Mouse (Mus musculus) cerebellum, adult 8-10 months (tissue): ENCODE results near the gene Pfpl.

Source experiments
- DNase-seq: peaks from one replicate; pipeline ENCODE4 v3.0.0; 2022

Gene Pfpl

DNA sequence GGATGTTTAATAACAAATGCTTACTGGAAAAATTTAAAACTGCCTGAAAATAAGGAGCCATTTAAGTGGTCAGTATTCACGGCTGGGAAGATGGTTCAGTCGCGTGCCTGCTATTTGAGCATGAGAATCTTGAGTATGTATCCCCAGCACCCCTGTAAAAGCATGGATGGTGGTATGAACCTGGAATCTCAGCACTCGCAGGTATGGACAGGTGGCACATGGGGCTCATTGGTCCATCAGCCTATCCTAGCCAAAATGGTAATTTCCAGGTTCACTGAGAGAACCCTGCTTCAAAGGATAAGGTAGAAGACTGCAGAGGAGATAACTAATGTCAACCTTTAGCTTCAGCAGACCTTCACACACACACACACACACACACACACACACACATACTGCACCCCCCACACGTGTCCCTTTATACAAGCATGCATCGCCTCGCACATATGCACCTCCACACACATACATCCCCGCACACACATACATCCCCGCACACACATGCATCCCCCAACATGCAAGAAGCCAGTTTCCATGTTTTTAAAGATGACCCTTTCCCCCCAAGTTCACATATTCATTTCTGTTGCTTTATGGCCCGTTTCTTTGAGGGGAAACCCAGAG, 37.9 kb downstream of the Pfpl start:
- no peak for DNase-seq

DNA sequence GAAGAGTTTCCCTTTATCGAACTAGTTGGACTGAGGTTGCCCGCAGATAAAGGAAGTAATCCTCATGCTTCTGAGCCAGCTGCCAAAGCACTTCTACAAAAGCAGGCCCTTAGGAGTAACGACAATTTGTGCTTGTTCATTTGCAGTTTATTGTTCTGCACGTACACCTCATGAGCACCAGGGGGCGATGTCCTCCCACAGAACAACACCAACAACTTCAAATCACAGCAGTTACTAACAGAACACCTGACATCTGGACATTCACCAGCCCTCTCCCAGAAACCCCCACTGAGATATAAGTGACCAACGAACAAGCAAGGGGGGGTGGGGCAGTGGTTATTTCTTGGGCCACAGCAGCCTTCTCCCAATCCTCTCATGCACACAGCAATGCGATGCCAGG, 38.5 kb downstream of the Pfpl start:
- peak; percentile 53 for DNase-seq

DNA sequence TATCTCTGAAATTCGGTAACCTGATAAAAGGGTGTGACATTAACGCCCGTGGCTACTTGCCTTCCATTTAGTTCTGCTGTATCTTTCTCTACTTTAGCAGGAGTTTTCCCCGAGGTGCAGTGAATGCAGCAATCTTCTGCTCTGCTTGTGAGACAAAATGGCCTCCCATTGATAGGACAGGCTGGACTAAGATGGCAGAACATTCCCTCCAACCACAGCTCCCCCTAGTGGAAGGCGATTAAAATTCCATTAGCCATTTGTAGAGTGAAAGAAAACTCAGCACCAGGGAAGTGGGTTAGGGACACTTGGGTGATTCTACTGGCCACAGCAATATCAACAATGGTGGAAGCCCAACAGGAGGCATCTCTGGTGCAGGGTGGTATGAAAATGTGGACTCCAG, 39.7 kb downstream of the Pfpl start:
- no peak for DNase-seq

DNA sequence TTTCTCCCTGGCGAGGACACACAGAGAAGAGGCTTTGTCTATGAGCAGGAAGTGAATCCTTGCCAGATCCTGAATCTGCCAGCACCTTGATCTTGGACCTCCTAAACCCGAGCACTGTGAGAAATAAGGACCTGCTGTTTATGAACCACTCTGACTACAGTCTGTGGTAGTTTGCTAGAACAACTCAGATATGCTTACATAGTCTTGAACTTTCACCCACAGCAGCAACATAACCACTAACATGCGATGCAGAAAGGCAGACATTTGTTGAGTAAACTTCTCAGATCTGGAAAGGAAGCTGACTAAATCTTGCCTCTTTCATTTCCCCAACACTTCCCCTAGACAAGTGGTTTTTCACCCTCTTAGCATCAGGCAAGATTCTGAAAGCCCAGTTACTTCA, 44.2 kb downstream of the Pfpl start:
- no peak for DNase-seq

DNA sequence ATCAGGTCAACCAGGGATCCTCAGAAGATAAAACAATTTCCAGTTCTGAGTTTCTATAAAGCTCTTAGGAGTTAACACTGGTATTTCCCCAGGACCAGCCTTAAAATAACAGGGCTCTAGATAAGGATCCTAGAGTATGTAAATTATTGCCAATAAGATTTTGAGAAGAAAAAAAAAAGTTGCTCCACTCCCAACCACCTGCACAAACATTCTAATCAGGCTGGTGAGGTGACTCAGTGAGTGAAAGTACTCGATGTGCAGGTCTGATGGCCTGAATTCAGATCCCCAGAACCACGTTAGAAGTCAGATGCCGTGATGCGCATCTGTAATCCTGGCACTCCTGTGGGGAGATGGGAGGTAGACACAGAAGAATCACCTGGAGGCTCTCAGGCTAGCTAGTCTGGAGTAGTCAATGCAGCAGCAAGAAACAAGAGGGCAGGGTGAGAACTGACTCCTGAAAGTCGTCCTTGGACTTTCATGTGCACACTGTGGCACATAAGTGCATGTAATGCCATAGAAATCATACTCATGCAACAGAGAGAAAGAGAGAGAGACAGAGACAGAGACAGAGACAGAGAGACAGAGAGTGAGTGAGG, 44.8 kb downstream of the Pfpl start:
- no peak for DNase-seq

DNA sequence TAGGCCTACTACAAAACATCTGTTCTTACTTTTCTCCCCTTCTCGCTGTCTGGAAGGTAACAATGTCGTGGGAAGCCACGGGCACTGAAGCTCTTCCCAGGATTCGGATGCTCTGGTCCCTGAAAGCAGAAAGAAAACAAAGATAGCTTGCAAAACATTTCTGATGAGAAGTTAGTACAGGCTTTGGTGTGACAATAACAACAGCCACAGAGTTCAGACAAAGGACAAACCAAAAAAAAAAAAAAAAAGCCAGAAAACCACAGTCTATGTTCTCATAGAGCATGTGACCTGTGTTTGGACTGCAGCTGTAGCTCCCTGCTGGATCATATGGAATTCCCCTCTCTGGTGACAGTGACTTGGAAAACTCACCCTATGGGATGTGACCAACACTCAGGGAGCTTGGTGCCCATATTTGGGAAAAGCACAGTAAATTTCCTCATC, 45.5 kb downstream of the Pfpl start:
- no peak for DNase-seq

DNA sequence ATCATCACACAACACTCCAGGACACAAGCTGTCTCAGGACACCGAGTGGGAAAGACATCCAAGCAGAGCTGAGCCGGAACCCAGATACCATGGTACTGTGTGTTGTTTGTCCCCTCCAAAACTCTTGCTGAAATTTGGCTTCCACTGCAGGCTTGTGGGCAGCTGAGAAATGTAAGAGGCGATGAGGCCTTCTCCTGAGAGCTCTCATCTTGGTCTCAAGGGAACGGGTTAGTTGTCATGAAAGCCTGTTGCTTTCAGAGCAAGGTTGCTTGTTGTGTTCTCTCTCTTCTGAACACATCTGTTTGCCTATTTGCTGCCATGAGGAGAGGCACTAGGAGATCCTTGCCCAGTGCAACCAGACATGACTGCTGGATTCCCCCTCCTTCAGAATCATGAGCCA, 46.2 kb downstream of the Pfpl start:
- DNase-seq, result no peak

DNA sequence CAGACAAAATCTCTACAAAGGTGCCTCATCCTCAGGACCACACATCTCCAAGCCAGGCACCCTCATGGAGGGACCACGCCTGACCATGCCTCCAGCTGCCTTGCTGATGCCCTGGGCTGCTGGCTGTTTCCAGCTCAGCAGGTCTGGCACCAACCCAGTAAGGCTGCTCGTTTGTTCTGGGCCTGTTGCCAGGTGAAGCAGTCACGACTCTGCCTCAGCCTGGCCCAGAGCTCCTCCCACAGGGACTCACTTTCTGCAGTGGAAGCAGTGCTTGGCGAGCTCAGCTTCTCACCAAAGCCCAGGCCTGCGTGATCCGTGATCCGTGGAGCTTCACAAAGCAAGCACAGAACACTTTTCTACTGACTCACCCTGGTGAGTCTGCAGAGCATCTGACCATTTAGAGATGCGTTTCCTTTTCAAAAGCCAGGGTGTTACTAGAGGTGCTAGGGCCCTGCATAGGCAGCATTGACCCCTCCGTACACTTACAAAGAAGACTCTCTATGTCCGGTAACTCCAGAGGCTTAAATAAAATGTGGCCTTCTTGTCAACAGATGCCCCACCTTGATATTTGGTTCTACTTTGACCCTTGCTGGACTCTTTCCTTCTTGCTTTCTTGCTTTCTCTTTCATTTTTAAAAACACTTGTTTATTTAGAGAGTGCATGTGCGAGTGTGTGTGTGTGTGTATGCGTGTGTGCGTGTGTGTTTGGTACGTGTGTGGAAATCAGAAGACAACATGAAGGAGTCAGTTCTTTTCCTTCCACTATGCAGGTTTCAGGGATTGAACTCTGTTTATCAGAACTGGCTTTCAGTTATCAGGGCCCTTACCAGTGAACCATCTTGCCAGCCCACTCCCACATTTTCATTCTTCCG, 47.9 kb downstream of the Pfpl start:
- peak; percentile 74 for DNase-seq

DNA sequence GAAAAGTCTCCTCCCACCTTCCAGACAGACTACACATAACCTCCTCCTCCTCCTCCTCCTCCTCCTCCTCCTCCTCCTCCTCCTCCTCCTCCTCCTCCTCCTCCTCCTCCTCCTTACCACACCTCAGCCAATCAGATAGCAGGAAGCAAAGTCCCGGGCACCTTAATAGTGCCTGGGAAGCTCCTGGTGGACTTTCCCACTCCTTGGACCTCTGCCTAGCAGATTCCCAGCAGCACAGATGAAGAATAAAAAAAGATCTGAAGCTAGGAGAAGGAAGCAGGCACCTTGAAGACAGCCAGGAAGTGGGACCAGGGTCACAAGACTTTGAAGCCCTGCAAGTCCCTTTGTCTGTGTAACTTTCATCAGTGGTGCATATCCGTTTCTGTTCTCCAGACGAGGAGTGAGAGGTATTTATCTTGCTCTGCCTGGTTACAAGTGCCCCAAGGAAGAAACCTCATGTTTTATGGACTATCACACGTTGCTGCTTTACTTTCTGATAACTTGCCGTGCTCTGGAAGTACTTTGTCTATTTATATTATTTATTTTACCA, 49.1 kb downstream of the Pfpl start:
- DNase-seq, result no peak

DNA sequence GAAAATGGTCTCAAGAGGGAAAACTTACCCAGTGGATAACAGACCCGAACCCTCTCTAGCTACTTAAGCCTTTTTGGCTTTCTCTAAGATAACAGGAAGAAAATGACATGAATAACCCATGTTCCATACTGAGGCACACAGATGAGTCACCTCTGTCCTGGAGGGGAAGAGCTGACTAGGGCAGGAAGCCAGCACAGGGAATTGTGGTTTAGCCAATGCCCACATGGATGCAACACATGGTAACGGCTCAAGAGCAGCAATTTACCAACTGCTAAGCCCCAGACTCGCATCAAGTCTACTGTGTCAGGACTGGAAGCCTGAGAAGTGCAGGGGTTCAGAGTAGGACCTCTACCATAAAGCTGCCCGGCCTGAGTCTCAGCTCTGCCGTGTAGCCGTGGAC, 50.7 kb downstream of the Pfpl start:
- no peak for DNase-seq
